Mouse (Mus musculus): Measurements from ENCODE around the gene Il17rc. TPM values are rescaled to one million over a fixed set of nuclear protein-coding genes. Genes with fewer than 3 reads are reported as not detected.
A peak's percentile ranks its signal among the peaks of the same experiment; 100 is the strongest.

Il17rc gene
- total RNA-seq, 2 experiments from 2014 or later = 3.8 to 5.1 TPM

- DNase-seq = no peak
- intact Hi-C loops (cut with DNase I) = loop anchor here (5.0 kb wide), 1 partner anchor 238 kb away; no protein-coding TSS in a partner anchor
Observed at GRCm38 (mm10) chr6:113444207-113444965, 26.8 kb upstream of the Il17rc start.

GRCm38 (mm10) chr6:113447639-113448038 is 23.6 kb upstream of the Il17rc start:
- DNase-seq = no peak
- intact Hi-C loops (cut with DNase I) = no loop called here

- peak in 1 of 2 experiments; percentile 29 for DNase-seq
- intact Hi-C loops (cut with DNase I) = no loop called here
Observed at GRCm38 (mm10) chr6:113451839-113452238, 19.4 kb upstream of the Il17rc start.

GRCm38 (mm10) chr6:113455007-113455406 is 16.2 kb upstream of the Il17rc start:
- intact Hi-C loops (cut with DNase I) = no loop called here
- DNase-seq = no peak

- no peak for DNase-seq
- intact Hi-C loops (cut with DNase I) = no loop called here
Observed at GRCm38 (mm10) chr6:113457952-113458534, 13.2 kb upstream of the Il17rc start, which contains the start of gene Il17re. Il17re (plus strand) TSS chr6:113458484.

- no peak for DNase-seq
- intact Hi-C loops (cut with DNase I) = no loop called here
Observed at GRCm38 (mm10) chr6:113458635-113459034, 12.6 kb upstream of the Il17rc start.

GRCm38 (mm10) chr6:113464040-113464439 is 7.2 kb upstream of the Il17rc start:
- intact Hi-C loops (cut with DNase I) = loop anchor here (10.0 kb wide), 1 partner anchor 289 kb away; no protein-coding TSS in a partner anchor
- DNase-seq = no peak

GRCm38 (mm10) chr6:113465602-113466001 is 5.6 kb upstream of the Il17rc start:
- no peak for DNase-seq
- intact Hi-C loops (cut with DNase I) = loop anchor here (10.0 kb wide), 1 partner anchor 291 kb away; no protein-coding TSS in a partner anchor

- intact Hi-C loops (cut with DNase I) = loop anchor here (2.0 to 10.0 kb wide), 2 partner anchors 28 to 294 kb away; no protein-coding TSS in a partner anchor
- no peak for DNase-seq
Observed at GRCm38 (mm10) chr6:113468512-113468911, 2.7 kb upstream of the Il17rc start.

GRCm38 (mm10) chr6:113469021-113469420 is 2.2 kb upstream of the Il17rc start:
- intact Hi-C loops (cut with DNase I) = loop anchor here (2.0 to 10.0 kb wide), 2 partner anchors 28 to 294 kb away; no protein-coding TSS in a partner anchor
- peak; percentile 55 to 63 for DNase-seq

GRCm38 (mm10) chr6:113469432-113469831 is 1.8 kb upstream of the Il17rc start:
- intact Hi-C loops (cut with DNase I) = loop anchor here (2.0 to 10.0 kb wide), 2 partner anchors 29 to 295 kb away; no protein-coding TSS in a partner anchor

GRCm38 (mm10) chr6:113472061-113472460 is 834 bp downstream of the Il17rc start:
- no peak for DNase-seq
- intact Hi-C loops (cut with DNase I) = no loop called here

More at GRCm38 (mm10) chr6:113469432-113469831, 1.8 kb upstream of the Il17rc start:
- peak; percentile 73 to 78 for DNase-seq

GRCm38 (mm10) chr6:113473246-113473645 is 2.0 kb downstream of the Il17rc start:
- DNase-seq = no peak
- intact Hi-C loops (cut with DNase I) = no loop called here

GRCm38 (mm10) chr6:113473715-113474114 is 2.5 kb downstream of the Il17rc start:
- intact Hi-C loops (cut with DNase I) = no loop called here
- no peak for DNase-seq

- intact Hi-C loops (cut with DNase I) = no loop called here
- no peak for DNase-seq
Observed at GRCm38 (mm10) chr6:113477353-113477752, 6.1 kb downstream of the Il17rc start.

- no peak for DNase-seq
- intact Hi-C loops (cut with DNase I) = no loop called here
Observed at GRCm38 (mm10) chr6:113478906-113479305, 7.7 kb downstream of the Il17rc start.

GRCm38 (mm10) chr6:113480555-113481373 is 9.5 kb downstream of the Il17rc start:
- DNase-seq = no peak
- intact Hi-C loops (cut with DNase I) = no loop called here

- intact Hi-C loops (cut with DNase I) = no loop called here
- DNase-seq = peak in 1 of 2 experiments; percentile 51
Observed at GRCm38 (mm10) chr6:113482477-113483099, 11.4 kb downstream of the Il17rc start.

- intact Hi-C loops (cut with DNase I) = no loop called here
- peak; percentile 82 to 94 for DNase-seq
Observed at GRCm38 (mm10) chr6:113483100-113483615, 11.9 kb downstream of the Il17rc start, which contains the start of gene Creld1. Creld1 (plus strand) TSS chr6:113483297.

GRCm38 (mm10) chr6:113483729-113484128 is 12.5 kb downstream of the Il17rc start:
- intact Hi-C loops (cut with DNase I) = no loop called here
- no peak for DNase-seq

All from gastrocnemius, postnatal 36 days (tissue).